Mouse (Mus musculus): ENCODE measurements around the gene Tesc.

- TF ChIP-seq CTCF (IDR thresholded peaks at IDR 0.05; ENCODE audit: low read depth, low read length) (no peak), GATA1 (IDR thresholded peaks at IDR 0.05; ENCODE audit: borderline replicate concordance, low read length) (no peak)
These were observed 49.3 kb upstream of the Tesc start for GRCm38 (mm10) chr5:117978159-117978697.
